Mouse (Mus musculus) neural tube, embryonic 12.5 days (tissue): Measurements from ENCODE around the gene 4930544D05Rik. TPM values are rescaled to one million over a fixed set of nuclear protein-coding genes. Genes with fewer than 3 reads are reported as not detected.

ENCODE experiments used
- ATAC-seq: fragments of 200-750 bp; cut with Nextera tagmentation; 2 replicates; pipeline ENCODE4 v1.8.0; 2017; ENCODE audit warnings: low read depth, mild to moderate bottlenecking, moderate TSS enrichment, moderate library complexity; ENCODE audit not compliant: low FRiP score
- H3K27ac ChIP-seq: fragments of 300-500 bp; sonication (generic); 2 replicates; pipeline ENCODE4 v1.5.1; 2016
- H3K27me3 ChIP-seq: fragments of 300-500 bp; sonication (generic); replicated peaks from 2 replicates; pipeline ENCODE4 v1.6.1; 2016; ENCODE audit warnings: mild to moderate bottlenecking
- H3K36me3 ChIP-seq: fragments of 300-500 bp; sonication (generic); 2 replicates; pipeline ENCODE4 v1.6.1; 2016; ENCODE audit warnings: mild to moderate bottlenecking
- H3K4me1 ChIP-seq: fragments of 300-500 bp; sonication (generic); 2 replicates; pipeline ENCODE4 v1.6.1; 2016
- H3K4me2 ChIP-seq: fragments of 300-500 bp; sonication (generic); replicated peaks from 2 replicates; pipeline ENCODE4 v1.6.1; 2016; ENCODE audit warnings: mild to moderate bottlenecking
- H3K4me3 ChIP-seq: fragments of 300-500 bp; sonication (generic); 2 replicates; pipeline ENCODE4 v1.5.1; 2016
- H3K9ac ChIP-seq: fragments of 300-500 bp; sonication (generic); 2 replicates; pipeline ENCODE4 v1.6.1; 2016; ENCODE audit warnings: mild to moderate bottlenecking
- H3K9me3 ChIP-seq: fragments of 300-500 bp; sonication (generic); 2 replicates; pipeline ENCODE4 v1.6.1; 2016; ENCODE audit warnings: mild to moderate bottlenecking
- WGBS: fragments of 180-500 bp; shearing (Covaris S2); methylation state at CpG from one replicate; pipeline ENCODE4 v1.1.7; 2016; 5-methylcytosine and 5-hydroxymethylcytosine counted together
- polyA plus RNA-seq: library from polyadenylated mRNA; unstranded; fragments of >200 nt; fragmentation: Nextera tagmentation; extraction: Ambion mirVana; gene quantifications from 2 replicates; pipeline ENCODE4 v1.2.1, GENCODE M21; 2016

Gene 4930544D05Rik
- polyA plus RNA-seq, 1 experiment from 2014 or later, result not detected

DNA sequence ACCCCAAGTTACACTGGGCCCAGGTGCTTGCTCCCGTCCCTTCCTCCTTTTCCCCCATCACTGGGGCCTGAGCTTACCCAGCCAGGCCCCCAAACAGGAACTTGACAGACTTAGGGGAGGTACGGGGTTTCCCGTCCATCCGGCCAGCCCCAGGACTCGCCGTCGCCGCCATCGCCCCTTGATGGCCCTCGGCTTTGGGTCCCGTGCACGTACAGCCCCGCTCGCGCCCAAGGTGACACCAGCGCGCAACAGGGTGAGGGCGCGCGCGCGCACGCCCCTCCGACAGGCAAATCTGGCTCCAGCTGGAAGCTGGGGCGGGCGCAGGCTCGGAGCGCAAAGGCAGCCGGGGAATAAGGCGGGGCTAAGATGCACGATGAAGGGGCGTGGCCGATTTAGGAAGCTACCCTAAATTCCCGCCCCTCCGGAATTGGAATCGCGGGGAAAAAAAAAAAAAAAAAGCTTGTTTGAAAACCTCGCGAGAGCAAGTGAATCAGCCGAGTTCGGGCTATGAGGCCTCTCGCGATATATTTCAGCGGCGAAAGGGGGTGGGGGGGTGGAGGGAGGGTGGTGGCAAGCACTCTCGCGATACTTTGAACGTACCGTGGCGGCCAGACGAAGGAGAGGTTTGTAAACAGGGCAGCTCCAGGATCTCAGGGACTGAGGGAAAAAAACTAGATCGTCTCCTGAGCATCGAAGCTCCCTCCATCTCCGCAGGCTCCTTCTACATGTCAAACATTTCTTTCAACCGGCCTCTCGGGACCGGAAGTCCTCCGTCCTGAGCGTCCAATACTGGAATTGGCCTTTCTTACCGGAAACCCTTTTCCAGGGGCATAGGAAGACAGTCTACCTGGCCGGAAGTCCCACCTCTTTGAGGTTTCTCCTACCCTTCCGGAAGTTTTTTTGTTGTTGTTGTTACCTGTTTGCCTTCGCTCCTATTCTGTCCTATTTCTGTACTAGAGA, 31.3 kb downstream of the 4930544D05Rik start, which contains the start of the genes Rnf167 and Slc25a11:
TSS of gene Rnf167 (plus strand) at position 545 of the 960 bp plus-strand sequence.
TSS of gene Slc25a11 (minus strand) at position 789 of the 960 bp plus-strand sequence.
- peak within 1 kb of the TSS; percentile 86 for H3K9ac ChIP-seq
- peak within 1 kb of the TSS; percentile 70 for H3K4me3 ChIP-seq
- peak within 1 kb of the TSS; percentile 99 for H3K4me2 ChIP-seq
- H3K27ac ChIP-seq, result peak within 1 kb of the TSS; percentile 88
- H3K9me3 ChIP-seq, result no peaks in the 10 kb centered on the region
- H3K4me1 ChIP-seq, result peaks cover 41% of the 10 kb centered on the region
- peak; percentile 86 for ATAC-seq
- H3K27me3 ChIP-seq, result no peaks in the 10 kb centered on the region
- under 1% methylated on average over 63 of the region's 63 CpGs for WGBS
- peaks cover 56% of the 10 kb centered on the region for H3K36me3 ChIP-seq

- peak overlapping the region; percentile 70 for H3K4me3 ChIP-seq
- H3K27me3 ChIP-seq, result no peaks in the 10 kb centered on the region
- peaks cover 50% of the 10 kb centered on the region for H3K4me1 ChIP-seq
- ATAC-seq, result peak; percentile 27; the same call in 1 of the 2 replicates
- no peaks in the 10 kb centered on the region for H3K9me3 ChIP-seq
- WGBS, result 3% methylated on average over 28 of the region's 28 CpGs
- H3K27ac ChIP-seq, result peak overlapping the region; percentile 88
- peak overlapping the region; percentile 99 for H3K4me2 ChIP-seq
- H3K36me3 ChIP-seq, result peaks cover 62% of the 10 kb centered on the region
- H3K9ac ChIP-seq, result peak overlapping the region; percentile 86
These were observed 32.2 kb downstream of the 4930544D05Rik start for GRCm38 (mm10) chr11:70647716-70648420.

- peaks cover 54% of the 10 kb centered on the region for H3K4me1 ChIP-seq
These were observed 32.9 kb downstream of the 4930544D05Rik start for GRCm38 (mm10) chr11:70648512-70648911.

DNA sequence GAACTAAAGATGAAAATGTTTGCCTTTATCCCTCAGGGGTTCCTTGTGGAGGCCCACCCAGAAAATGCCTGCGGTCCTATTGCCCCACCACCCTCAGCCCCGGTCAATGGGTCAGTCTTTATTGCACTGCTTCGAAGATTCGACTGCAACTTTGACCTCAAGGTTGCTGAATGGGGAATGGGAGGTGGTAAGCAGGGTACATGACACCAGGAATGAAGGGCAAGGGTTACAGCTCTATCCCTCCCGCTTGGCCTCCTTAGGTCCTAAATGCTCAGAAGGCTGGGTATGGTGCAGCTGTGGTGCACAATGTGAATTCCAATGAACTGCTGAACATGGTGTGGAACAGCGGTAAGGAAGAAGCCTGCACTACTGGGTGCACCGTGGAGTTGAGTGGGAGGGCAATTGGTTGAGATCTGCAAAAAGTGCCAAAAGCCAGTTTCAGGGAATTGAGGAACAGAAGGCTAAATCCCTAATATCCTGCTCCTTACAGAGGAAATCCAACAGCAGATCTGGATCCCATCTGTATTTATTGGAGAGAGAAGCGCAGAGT, 33.6 kb downstream of the 4930544D05Rik start:
- Histone ChIP-seq H3K27me3 (no peaks in the 10 kb centered on the region), H3K9me3 (no peaks in the 10 kb centered on the region), H3K27ac (no peak overlapping the region), H3K36me3 (peaks cover 52% of the 10 kb centered on the region), H3K4me2 (peak overlapping the region; percentile 99; the same call in 1 of the 2 replicates), H3K4me3 (no peak overlapping the region), H3K9ac (no peak overlapping the region), H3K4me1 (peaks cover 54% of the 10 kb centered on the region)
- 85% methylated on average over 8 of the region's 8 CpGs for WGBS
- ATAC-seq, result no peak

More at GRCm38 (mm10) chr11:70648512-70648911, 32.9 kb downstream of the 4930544D05Rik start:
- peak overlapping the region; percentile 86; the same call in 1 of the 2 replicates for H3K9ac ChIP-seq
- 87% methylated on average over 4 of the region's 4 CpGs for WGBS
- peaks cover 58% of the 10 kb centered on the region for H3K36me3 ChIP-seq
- peak overlapping the region; percentile 99 for H3K4me2 ChIP-seq
- H3K27me3 ChIP-seq, result no peaks in the 10 kb centered on the region
- peak overlapping the region; percentile 70 for H3K4me3 ChIP-seq
- H3K27ac ChIP-seq, result no peak overlapping the region
- no peak for ATAC-seq
- H3K9me3 ChIP-seq, result no peaks in the 10 kb centered on the region

- Histone ChIP-seq H3K27ac (no peak overlapping the region), H3K4me2 (0 out of 2 replicates have a peak overlapping the region, but pooled peaks have one; percentile 6), H3K4me3 (no peak overlapping the region), H3K4me1 (peaks cover 52% of the 10 kb centered on the region), H3K36me3 (peaks cover 39% of the 10 kb centered on the region), H3K27me3 (no peaks in the 10 kb centered on the region), H3K9me3 (no peaks in the 10 kb centered on the region), H3K9ac (no peak overlapping the region)
- WGBS, result 85% methylated on average over 12 of the region's 12 CpGs
- ATAC-seq, result no peak
These were observed 34.9 kb downstream of the 4930544D05Rik start for GRCm38 (mm10) chr11:70650322-70651175.

DNA sequence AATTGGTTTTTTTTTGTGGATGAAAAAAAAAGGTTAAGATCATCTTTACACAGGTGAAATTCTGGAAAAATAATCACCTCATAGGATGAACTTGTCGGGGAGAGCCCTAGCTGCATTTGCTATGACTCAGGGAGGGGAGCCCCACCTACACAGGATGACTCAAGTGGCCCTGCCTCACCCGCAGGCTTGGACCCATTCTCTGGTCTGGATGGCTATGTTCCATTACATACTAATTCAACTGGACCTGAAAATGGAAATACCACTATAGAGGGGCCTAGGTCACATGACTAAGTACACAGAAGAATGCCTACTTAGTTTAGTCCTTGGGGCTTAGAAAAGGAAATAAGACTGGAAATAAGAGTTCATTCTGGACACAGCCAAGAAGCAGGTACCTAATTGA, 35.7 kb downstream of the 4930544D05Rik start:
- H3K4me1 ChIP-seq, result peaks cover 52% of the 10 kb centered on the region
- H3K27ac ChIP-seq, result no peak overlapping the region
- ATAC-seq, result no peak
- no peaks in the 10 kb centered on the region for H3K9me3 ChIP-seq
- peaks cover 38% of the 10 kb centered on the region for H3K36me3 ChIP-seq
- H3K9ac ChIP-seq, result no peak overlapping the region
- H3K27me3 ChIP-seq, result no peaks in the 10 kb centered on the region
- 81% methylated on average over 2 of the region's 2 CpGs for WGBS
- no peak overlapping the region for H3K4me2 ChIP-seq
- no peak overlapping the region for H3K4me3 ChIP-seq

GRCm38 (mm10) chr11:70652029-70652883, 36.6 kb downstream of the 4930544D05Rik start:
- Histone ChIP-seq H3K9me3 (no peaks in the 10 kb centered on the region), H3K4me2 (peak overlapping the region; percentile 97), H3K36me3 (peaks cover 38% of the 10 kb centered on the region), H3K4me3 (peak overlapping the region; percentile 98), H3K4me1 (peaks cover 58% of the 10 kb centered on the region), H3K27me3 (no peaks in the 10 kb centered on the region), H3K27ac (no peak overlapping the region), H3K9ac (peak overlapping the region; percentile 97; the same call in 1 of the 2 replicates)
- ATAC-seq, result no peak
- 71% methylated on average over 12 of the region's 12 CpGs for WGBS

DNA sequence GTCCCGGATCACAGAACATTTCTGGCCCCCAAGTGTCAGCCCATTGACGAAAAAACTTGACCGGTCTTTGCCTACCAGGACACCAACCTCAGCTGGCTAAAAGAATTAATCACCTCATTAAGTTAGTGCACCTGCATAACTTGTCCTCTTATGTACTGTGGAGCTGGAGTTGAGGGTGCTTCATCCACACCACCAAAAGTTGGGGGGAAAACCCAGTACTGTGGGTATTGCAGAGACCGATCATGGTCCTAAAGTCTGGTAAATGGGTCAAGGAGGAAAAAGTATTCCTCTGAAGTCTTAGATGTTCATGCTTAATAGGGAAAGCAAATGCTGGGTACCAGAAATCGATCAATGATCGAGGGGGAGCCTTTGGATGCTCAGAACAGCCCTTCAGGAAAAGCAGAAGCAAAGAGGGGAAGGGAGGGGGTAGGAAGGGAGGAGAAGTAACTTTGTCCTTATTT, 37.3 kb downstream of the 4930544D05Rik start:
- Histone ChIP-seq H3K27ac (no peak overlapping the region), H3K27me3 (no peaks in the 10 kb centered on the region), H3K36me3 (peaks cover 38% of the 10 kb centered on the region), H3K4me1 (peaks cover 55% of the 10 kb centered on the region), H3K4me3 (peak overlapping the region; percentile 98), H3K4me2 (peak overlapping the region; percentile 97), H3K9me3 (no peaks in the 10 kb centered on the region), H3K9ac (peak overlapping the region; percentile 97)
- no peak for ATAC-seq
- WGBS, result 67% methylated on average over 6 of the region's 6 CpGs

- Histone ChIP-seq H3K9me3 (no peaks in the 10 kb centered on the region), H3K27ac (peak overlapping the region; percentile 90), H3K27me3 (no peaks in the 10 kb centered on the region), H3K9ac (peak overlapping the region; percentile 97), H3K4me2 (peak overlapping the region; percentile 97), H3K4me3 (peak overlapping the region; percentile 98), H3K36me3 (peaks cover 38% of the 10 kb centered on the region), H3K4me1 (peaks cover 49% of the 10 kb centered on the region)
- ATAC-seq, result peak; percentile 65
- WGBS, result under 1% methylated on average over 63 of the region's 63 CpGs
These were observed 37.9 kb downstream of the 4930544D05Rik start for GRCm38 (mm10) chr11:70653345-70654197.
